Mouse (Mus musculus) E14TG2a.4 (cell line): Measurements from ENCODE around the gene Wdr34.

Source experiments
- CTCF ChIP-seq: conservative IDR thresholded peaks from 2 replicates; pipeline ENCODE4 v1.5.1; 2014; ENCODE audit warnings: low read length
- NANOG ChIP-seq: IDR thresholded peaks from 2 replicates; pipeline ENCODE4 v1.6.1; 2014; ENCODE audit warnings: borderline replicate concordance, low read length, mixed read lengths

DNA sequence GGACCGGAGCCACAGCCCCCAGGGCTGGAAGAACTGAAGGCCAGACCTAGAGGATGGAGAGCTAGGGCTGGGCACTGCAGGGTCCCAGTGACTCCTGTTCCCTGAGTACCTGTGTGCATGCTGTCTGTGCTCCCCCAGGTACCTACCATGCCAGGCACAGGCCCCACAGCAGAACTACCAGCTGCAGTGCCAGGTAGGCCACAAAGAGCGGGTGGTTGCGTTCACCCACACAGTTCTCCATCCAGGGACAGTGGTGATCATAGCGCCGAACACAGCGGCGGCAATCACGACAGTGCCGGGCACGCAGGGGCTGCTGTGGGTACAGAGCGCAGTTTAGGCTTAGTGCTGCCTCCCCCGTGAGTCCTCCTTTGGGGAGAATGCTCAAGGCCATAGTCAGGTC lies 42.8 kb upstream of the Wdr34 start:
- TF ChIP-seq CTCF: no peak
- TF ChIP-seq NANOG: no peak
